Mouse (Mus musculus) adrenal gland, adult 2 months (tissue): Measurements from ENCODE around the gene Vstm2a. TPM values are rescaled to one million over a fixed set of nuclear protein-coding genes. Genes with fewer than 3 reads are reported as not detected.
A peak's percentile ranks its signal among the peaks of the same experiment; 100 is the strongest.

Experiments used
- DNase-seq: peaks from one replicate; pipeline ENCODE4 v3.0.0; 2021
- long read RNA-seq: library from polyadenylated mRNA; stranded (forward); transcript quantifications from one replicate; pipeline ENCODE4 v2.0.0, GENCODE M21; 2021
- polyA plus RNA-seq: library from polyadenylated mRNA; depleted of rRNA; stranded (reverse); fragments of >200 nt; gene quantifications from 2 replicates; pipeline ENCODE4 v1.2.3, GENCODE M21; 2012; rRNA removed
- total RNA-seq, 2 experiments: library from RNA; stranded (reverse); gene quantifications; 2 replicates each; pipeline ENCODE4 v1.2.3; 2021

The Vstm2a gene
- total RNA-seq (under 1 TPM; 0.14 to 0.63 TPM), polyA plus RNA-seq (not detected in 2 replicates)
- long read RNA-seq: 0 reads

GRCm38 (mm10) chr11:16257473-16257921 is at the start of gene Vstm2a:
Gene Vstm2a, plus strand, starts transcription at chr11:16257724.
- DNase-seq: peak; percentile 19

GRCm38 (mm10) chr11:16257011-16257410 is 513 bp upstream of the Vstm2a start:
- no peak for DNase-seq

- DNase-seq: no peak
Observed at GRCm38 (mm10) chr11:16258300-16258699, 776 bp downstream of the Vstm2a start.

DNA sequence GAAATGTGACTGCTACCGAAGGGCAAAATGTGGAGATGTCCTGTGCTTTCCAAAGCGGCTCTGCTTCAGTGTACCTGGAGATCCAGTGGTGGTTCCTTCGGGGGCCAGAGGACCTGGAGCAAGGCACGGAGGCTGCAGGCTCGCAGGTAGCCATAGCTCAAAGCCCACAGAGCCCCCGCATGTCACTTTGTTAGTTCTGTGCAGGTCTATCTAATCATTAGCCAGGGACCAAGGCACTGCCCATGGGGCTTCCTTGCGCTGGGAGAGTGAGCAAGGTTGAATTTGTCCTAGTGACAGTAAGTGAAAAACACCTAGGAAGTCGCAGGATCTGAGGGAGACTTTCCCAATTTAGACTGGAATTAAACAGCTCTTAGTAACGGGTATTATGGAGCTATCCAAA is 2.4 kb downstream of the Vstm2a start:
- DNase-seq: no peak

DNA sequence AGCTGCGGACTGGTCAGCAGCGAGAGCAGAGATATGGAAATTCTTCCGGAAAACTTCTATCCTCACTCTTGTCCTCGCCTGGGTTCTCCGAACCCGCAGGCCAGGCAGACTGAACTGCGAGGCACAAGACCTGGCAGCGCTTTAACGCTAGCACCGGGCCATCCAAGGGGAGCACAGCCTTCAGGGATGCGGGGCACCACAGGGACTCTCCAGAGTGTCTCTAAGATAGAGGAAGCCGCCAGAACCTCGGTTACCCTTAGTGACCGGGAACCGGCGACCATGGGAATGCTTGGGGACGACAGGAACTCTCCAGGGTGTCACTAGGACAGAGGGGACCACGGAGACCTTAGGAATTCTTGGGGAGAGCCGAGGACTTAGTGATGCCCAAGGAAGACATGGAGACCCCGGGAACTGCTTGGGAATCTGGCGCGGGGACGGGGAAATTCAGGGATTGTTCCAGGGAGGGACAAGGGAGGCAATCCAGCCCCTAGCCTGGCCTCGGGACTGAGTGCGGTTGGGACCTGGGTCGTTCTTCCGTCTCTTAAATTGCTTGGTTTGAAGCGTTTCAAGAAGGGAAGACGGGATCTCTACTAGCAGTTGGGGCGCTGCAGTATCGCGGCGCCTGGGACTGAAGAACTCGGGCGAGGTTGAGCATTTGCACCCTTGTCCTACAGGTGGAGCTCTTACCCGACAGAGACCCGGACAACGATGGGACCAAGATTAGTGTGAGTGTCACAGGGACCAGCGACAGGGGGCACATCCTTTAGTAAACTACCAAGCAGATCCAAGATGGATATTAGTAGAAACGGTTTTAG is 3.4 kb downstream of the Vstm2a start:
- DNase-seq: peak; percentile 53

- DNase-seq: no peak
Observed at GRCm38 (mm10) chr11:16268396-16268795, 10.9 kb downstream of the Vstm2a start.

DNA sequence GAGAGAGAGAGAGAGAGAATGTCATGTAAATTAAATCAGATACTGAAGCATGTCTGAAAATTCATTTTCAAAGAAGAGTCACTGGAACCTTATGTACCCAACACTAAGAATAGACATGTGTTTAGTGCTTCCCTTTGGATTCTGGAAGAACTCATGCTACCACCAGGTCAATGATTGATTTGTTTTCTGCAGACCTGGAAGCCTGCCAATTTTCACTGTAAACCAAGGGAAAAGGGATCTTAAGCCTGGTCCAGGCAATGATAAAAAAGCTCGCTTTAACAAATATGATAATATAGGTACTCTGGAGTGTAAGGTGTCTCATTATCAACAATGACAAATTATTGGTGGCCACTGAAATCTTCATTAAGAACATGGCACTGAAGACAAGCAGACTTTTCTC is 32.9 kb downstream of the Vstm2a start:
- DNase-seq: no peak

DNA sequence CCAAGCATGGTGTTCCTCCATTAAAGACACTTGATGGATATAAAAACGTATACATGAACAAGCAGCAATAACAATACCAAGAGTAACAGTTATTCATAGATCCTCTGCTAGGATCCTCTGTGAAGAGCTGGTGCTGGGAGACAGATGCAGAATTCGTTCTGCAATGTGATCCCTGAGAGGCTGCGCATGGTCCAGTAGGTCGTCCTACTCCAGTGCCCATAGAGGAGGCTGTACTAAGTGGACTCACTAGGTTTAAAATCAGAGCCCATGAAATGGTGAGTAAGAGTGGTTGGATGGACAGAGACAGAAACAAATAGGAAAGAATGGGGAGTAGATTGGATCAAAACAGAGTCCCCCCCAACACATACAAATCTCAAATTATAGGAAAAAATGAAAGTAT is 35.4 kb downstream of the Vstm2a start:
- DNase-seq: no peak

DNA sequence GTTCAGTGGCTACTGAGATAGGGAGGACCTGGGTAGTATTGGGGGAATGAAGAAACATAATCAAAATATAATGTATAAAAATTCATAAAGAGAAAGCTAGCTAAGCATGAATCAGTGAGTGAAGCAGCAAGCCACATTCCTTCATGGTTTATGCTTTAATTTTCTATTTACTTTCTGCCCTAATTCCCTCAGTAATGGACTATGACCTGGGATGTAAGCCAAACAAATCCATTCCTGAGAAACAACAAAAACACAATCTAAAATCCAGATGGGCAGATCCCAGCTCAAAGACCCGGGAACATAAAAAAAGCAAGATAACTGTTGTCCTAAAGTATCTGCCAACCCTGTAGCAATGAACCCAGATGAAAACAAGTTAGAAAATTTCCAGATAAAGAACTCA is 39.0 kb downstream of the Vstm2a start:
- DNase-seq: no peak

- DNase-seq: no peak
Observed at GRCm38 (mm10) chr11:16299492-16299891, 42.0 kb downstream of the Vstm2a start.

DNA sequence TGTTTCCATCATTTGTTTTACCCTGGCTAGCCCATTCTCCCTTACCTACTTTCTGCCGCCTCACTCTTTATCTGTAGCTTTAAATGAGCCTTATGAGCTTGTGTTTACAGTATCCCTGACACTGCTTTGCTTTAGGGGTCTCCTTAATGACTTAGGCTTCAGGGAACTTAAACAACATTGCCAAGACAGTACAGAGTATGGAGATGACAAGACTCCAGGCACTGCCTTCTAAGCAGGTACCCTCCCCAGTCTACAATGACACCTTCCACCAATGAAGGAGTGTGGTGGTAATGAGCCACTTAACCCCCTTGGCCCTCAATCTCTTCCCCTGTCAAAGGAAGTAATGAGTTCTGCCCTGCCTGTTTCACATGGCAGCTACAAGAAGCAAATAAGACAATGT is 42.4 kb downstream of the Vstm2a start:
- no peak for DNase-seq

- DNase-seq: no peak
Observed at GRCm38 (mm10) chr11:16300709-16301108, 43.2 kb downstream of the Vstm2a start.

GRCm38 (mm10) chr11:16315097-16315496 is 57.6 kb downstream of the Vstm2a start:
- no peak for DNase-seq

- DNase-seq: no peak
Observed at GRCm38 (mm10) chr11:16345179-16345578, 87.7 kb downstream of the Vstm2a start.

GRCm38 (mm10) chr11:16345676-16346075 is 88.2 kb downstream of the Vstm2a start:
- no peak for DNase-seq

GRCm38 (mm10) chr11:16351915-16352314 is 94.4 kb downstream of the Vstm2a start:
- DNase-seq: no peak

DNA sequence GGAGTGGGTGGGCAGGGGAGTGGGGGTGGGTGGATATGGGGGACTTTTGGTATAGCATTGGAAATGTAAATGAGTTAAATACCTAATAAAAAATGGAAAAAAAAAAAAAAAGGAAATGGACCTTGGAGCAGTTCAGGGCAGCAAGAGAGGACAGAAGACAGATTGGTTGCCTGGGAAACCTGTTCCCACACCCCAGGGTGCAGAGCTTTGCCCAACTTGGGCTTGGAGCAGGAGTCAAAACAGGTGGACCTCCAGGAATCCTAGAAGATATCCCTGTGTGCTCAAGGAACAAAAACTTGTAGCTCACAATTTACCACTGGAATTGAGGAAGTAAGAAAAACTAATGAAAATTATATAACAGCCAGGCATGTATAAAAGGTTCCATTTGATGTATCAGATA is 96.8 kb downstream of the Vstm2a start:
- DNase-seq: no peak

- no peak for DNase-seq
Observed at GRCm38 (mm10) chr11:16366852-16367587, 109.5 kb downstream of the Vstm2a start.

- DNase-seq: peak; percentile 6
Observed at GRCm38 (mm10) chr11:16403627-16404026, 146.1 kb downstream of the Vstm2a start.

DNA sequence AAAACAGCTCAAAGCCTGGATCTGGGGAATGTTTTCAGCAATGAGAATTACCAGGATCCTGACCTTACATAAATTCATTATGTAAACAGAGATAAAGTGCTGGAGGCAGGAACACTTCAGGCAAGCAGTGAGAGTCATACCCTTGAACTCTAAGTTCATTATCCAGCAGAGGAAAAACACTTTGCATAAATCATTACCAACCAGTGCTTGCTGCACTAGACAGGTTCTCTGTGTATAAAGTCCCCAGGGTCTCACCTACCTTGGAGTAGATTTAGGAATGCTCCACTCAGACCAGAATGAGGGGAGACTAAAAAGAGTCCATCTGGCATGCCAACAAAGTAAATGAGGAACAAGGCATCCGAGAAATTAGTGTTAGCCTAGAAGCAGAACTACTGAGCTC is 154.2 kb downstream of the Vstm2a start:
- DNase-seq: no peak

DNA sequence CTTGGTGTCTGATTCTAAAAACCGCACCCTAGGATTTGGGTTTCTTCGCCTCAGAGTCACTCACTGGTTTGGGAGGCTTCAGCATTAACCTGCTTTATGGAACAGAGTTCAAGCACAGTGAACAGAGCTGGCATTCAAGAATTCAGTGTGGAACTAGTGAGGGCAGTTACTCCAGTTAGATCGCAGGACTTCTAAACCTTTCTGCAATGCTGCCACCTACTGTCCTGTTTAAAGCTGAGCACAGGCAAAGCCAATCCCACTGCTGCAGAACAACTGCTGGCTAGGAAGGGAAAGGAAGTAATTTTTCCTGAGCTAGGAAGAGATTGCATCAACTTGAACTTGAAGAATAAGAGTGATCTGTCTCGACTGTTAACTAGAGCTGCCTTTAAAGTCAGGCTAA is 155.1 kb downstream of the Vstm2a start:
- DNase-seq: peak; percentile 50

DNA sequence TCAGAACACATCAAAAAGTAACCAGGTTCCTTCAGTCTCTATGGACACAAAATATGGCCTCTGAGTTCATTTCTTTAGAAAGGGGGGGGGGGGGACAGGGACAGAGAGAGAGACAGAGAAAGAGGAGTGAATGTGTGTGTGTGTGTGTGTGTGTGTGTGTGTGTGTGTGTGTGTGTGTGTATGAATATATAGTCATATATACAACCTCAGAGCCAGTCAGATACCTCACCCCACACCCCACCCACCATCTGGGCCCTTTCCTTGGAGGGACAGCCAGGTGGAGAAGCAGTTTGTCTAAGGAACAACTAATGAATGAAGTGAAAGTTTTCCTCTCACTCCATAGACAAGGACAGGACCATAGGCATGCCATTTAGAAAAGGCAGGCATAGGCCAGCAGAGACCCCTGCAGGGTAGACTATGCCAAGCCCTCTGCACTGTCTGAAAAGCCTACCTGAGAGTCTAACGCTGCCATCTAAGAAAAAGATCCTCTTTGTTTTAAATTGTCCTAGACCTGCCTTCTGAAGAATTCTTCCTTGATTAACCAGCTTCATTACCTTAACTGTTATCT is 155.6 kb downstream of the Vstm2a start:
- DNase-seq: no peak
